Mouse (Mus musculus): ENCODE results near the gene Cd274.

DNA sequence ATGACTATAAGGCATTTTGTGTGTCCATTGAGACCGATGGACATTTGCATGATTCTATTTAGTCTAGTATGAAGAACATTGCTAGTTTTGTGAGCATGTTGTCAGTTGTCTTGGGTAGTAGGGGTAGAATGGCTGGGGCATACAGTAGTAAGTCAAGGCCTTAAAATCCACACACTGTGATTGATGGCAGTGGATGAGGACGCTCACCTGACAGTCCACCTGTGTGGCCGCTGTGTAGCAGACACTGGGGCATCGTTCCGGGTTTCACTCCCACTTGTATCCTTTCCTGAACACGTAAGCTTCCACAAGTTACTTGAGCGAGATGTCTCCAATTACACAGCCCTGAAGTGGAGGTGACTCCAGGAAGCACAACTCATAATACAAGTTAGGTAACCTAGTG lies 3.7 kb upstream of the Cd274 start:
- TF ChIP-seq POLR2A (IDR thresholded peaks at IDR 0.05; ENCODE audit: extremely low read depth, insufficient read depth, low read length) (no peak), CTCF (IDR thresholded peaks at IDR 0.05; ENCODE audit: extremely low read depth, insufficient read depth, low read length) (no peak)

Data from cortical plate, adult 2 months (tissue).